Mouse (Mus musculus) stomach, postnatal 0 days (tissue): ENCODE measurements around the gene Tns3.

Experiments used
- CTCF ChIP-seq: IDR thresholded peaks from 2 replicates; pipeline ENCODE4 v1.5.1; 2016; ENCODE audit warnings: antibody characterized with exemption, low read depth, mild to moderate bottlenecking, moderate library complexity
- EP300 ChIP-seq: optimal IDR thresholded peaks from 2 replicates; pipeline ENCODE3; 2016; ENCODE audit warnings: antibody characterized with exemption

GRCm38 (mm10) chr11:8586996-8587644 is 77.2 kb downstream of the Tns3 start:
- TF ChIP-seq EP300 (no peak), CTCF (no peak)
